Mouse (Mus musculus): ENCODE results near the gene Gfra4.

Gfra4 gene
- long read RNA-seq, experiment 1, transcript Gfra4-208 (4 exons, 1,125 nt) = major isoform, 5 of 11 reads
- long read RNA-seq, experiment 1, partial matches to known transcripts = 1 of 11 reads
- long read RNA-seq, experiment 1, other reads (novel, unspliced or antisense) = 3 of 11 reads
- long read RNA-seq, experiment 2, transcript Gfra4-208 (4 exons, 1,125 nt) = major isoform, 7 of 14 reads
- long read RNA-seq, experiment 2, partial matches to known transcripts = 0 of 14 reads
- long read RNA-seq, experiment 2, other reads (novel, unspliced or antisense) = 4 of 14 reads

- intact Hi-C loops (cut with DNase I) = no loop called here
These were observed at the start of gene Gfra4 for GRCm38 (mm10) chr2:131042988-131043387. Gene Gfra4, minus strand, starts transcription at chr2:131043088.

- intact Hi-C loops (cut with DNase I) = loop anchor here (10.0 kb wide), 1 partner anchor 424 kb away; no protein-coding TSS in a partner anchor
These were observed 48.0 kb upstream of the Gfra4 start for GRCm38 (mm10) chr2:131090852-131091251.

- intact Hi-C loops (cut with DNase I) = loop anchor here (10.0 kb wide), 1 partner anchor 425 kb away; no protein-coding TSS in a partner anchor
These were observed 46.7 kb upstream of the Gfra4 start for GRCm38 (mm10) chr2:131089634-131090033.

GRCm38 (mm10) chr2:131088581-131088980, 45.7 kb upstream of the Gfra4 start:
- intact Hi-C loops (cut with DNase I) = no loop called here

- intact Hi-C loops (cut with DNase I) = no loop called here
These were observed 43.9 kb upstream of the Gfra4 start, which contains the start of gene Siglec1 for GRCm38 (mm10) chr2:131086667-131087390. Gene Siglec1, minus strand, starts transcription at chr2:131086765.

- intact Hi-C loops (cut with DNase I) = no loop called here
These were observed 41.3 kb upstream of the Gfra4 start for GRCm38 (mm10) chr2:131084206-131084605.

GRCm38 (mm10) chr2:131080507-131080906, 37.6 kb upstream of the Gfra4 start:
- intact Hi-C loops (cut with DNase I) = no loop called here

GRCm38 (mm10) chr2:131072536-131072935, 29.6 kb upstream of the Gfra4 start:
- intact Hi-C loops (cut with DNase I) = no loop called here

- intact Hi-C loops (cut with DNase I) = no loop called here
These were observed 24.6 kb upstream of the Gfra4 start for GRCm38 (mm10) chr2:131067481-131067880.

GRCm38 (mm10) chr2:131066342-131066741, 23.5 kb upstream of the Gfra4 start:
- intact Hi-C loops (cut with DNase I) = no loop called here

- intact Hi-C loops (cut with DNase I) = no loop called here
These were observed 20.5 kb upstream of the Gfra4 start, which contains the start of gene Adam33 for GRCm38 (mm10) chr2:131063404-131063864. Gene Adam33, minus strand, starts transcription at chr2:131063814.

- intact Hi-C loops (cut with DNase I) = no loop called here
These were observed 18.7 kb upstream of the Gfra4 start for GRCm38 (mm10) chr2:131061607-131062006.

GRCm38 (mm10) chr2:131060784-131061183, 17.9 kb upstream of the Gfra4 start:
- intact Hi-C loops (cut with DNase I) = no loop called here

GRCm38 (mm10) chr2:131059781-131060540, 17.1 kb upstream of the Gfra4 start:
- intact Hi-C loops (cut with DNase I) = no loop called here

GRCm38 (mm10) chr2:131059377-131059776, 16.5 kb upstream of the Gfra4 start:
- intact Hi-C loops (cut with DNase I) = no loop called here

GRCm38 (mm10) chr2:131058672-131059071, 15.8 kb upstream of the Gfra4 start:
- intact Hi-C loops (cut with DNase I) = no loop called here

GRCm38 (mm10) chr2:131056191-131056590, 13.3 kb upstream of the Gfra4 start:
- intact Hi-C loops (cut with DNase I) = no loop called here

- intact Hi-C loops (cut with DNase I) = no loop called here
These were observed 12.7 kb upstream of the Gfra4 start for GRCm38 (mm10) chr2:131055631-131056030.

- intact Hi-C loops (cut with DNase I) = no loop called here
These were observed 11.9 kb upstream of the Gfra4 start for GRCm38 (mm10) chr2:131054646-131055264.

- intact Hi-C loops (cut with DNase I) = no loop called here
These were observed 11.2 kb upstream of the Gfra4 start for GRCm38 (mm10) chr2:131053851-131054645.
